Mouse (Mus musculus) kidney, postnatal 14 days (tissue): Measurements from ENCODE around the gene Hist1h2ac.
A peak's percentile ranks its signal among the peaks of the same experiment; 100 is the strongest.
"Not testable (repeated sequence)": the region's sequence is repeated elsewhere in the genome, so short reads cannot be mapped to it uniquely, and the experiment has no call there.

Experiments
- DNase-seq: peaks from one replicate; pipeline ENCODE4 v3.0.0; 2022; ENCODE audit warnings: mixed read lengths

The Hist1h2ac gene

DNA sequence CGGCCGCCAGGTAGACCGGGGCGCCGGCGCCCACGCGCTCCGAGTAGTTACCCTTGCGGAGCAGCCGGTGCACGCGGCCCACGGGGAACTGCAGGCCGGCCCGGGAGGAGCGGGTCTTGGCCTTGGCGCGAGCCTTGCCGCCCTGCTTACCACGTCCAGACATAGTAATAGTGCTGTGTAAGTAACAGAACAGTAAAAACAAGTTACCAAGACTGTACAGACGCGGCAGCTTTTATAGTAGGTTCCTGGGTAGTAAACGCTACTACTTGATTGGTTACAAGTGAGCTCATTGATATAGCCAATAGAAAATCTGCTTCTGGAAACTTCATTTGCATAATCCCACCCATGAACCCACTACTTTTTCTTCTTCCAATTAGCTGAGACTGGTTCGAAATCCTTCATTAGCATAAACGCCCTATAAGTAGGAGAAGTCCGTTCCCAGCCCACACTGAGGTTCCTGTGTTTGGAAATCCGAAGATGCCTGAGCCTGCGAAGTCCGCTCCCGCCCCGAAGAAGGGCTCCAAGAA, at the start of gene Hist1h2ac, which contains the start of gene Hist1h2bc:
Gene Hist1h2ac, minus strand, starts transcription at position 194 of the 527 bp plus-strand sequence.
Gene Hist1h2bc, plus strand, starts transcription at position 445 of the 527 bp plus-strand sequence.
- DNase-seq, result peak; percentile 91

DNA sequence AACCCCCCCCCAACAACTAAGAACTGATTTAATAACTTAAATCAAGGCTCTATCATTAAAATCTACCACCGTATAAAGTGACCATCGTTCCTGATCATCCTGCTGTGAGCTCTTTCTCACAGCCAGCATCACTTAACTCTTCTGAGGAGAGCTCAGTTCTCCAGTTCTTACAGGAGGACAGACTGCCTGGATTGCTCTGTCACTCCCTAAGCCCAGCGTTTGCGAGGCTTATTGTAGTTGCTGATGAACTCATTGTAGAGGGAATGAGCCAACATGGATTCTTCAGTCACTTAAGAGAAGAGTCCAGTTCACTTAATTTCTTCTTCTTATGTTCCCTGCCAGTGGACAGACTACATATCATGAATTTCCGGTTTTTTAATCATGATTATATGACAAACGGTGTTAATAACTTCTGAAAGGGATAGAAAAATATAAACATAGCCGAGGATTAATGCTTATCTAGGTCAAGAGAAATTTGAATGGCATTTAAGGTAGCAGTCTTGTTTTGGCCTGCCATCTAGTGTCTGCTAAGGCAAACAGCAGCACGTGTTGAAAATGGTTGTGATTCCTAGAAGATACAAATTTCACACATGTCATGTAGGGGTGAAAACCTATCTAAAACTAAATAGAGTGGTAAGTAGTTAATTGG, 48.5 kb upstream of the Hist1h2ac start:
- DNase-seq, result peak; percentile 53

DNA sequence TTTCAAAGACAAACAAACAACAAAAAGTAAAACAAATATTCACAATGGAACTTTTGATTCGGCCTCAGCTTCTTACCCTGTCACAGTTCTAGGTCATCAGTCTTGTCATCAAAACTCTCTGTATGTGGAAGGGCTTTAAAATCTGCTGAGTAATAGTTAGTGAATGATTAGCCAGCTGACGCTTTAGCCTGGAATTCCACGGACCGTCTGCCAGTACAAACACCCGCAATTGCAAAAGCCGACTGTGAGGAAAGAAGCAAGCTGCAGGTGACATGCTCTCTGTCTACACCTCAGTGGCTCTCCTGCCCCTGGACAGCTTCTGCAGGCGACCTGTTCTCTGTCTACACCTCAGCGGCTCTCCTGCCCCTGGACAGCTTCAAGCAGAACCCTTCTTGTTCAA, 46.7 kb upstream of the Hist1h2ac start:
- DNase-seq, result peak; percentile 81

DNA sequence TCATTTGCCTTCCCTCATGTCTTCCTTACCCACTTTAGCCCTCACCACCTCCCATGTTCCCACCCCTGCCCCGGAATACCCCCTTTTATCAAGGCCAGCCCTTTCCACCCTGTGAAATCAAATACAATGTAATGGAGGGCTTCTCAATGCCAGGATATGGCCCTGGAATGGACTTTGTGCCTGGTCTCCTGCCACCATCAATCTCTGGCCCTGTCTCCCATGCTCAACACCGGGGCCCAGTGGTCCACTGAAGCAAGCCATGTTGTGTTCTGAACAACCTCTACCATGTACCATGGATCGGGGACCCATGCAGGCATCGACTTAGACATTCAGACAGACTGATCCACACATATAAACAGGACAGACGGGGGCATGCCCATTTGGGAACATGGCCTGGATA, 46.0 kb upstream of the Hist1h2ac start:
- no peak for DNase-seq

DNA sequence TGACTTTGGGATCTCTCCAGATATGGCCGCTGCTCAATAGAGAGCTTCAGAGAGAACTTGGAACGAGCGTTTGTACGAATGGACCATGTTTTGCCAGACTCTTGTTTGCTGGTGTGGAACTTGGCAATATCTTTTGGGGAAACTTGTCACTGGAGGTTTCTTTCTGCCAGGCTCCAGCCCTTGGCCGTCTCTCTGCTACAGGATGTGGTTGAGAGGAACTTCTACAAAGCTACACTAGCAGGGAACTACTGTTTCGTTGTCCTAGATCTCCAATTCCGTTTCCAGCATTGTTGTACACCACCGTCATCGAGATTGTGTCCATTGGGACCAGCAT, 45.4 kb upstream of the Hist1h2ac start:
- DNase-seq, result no peak

DNA sequence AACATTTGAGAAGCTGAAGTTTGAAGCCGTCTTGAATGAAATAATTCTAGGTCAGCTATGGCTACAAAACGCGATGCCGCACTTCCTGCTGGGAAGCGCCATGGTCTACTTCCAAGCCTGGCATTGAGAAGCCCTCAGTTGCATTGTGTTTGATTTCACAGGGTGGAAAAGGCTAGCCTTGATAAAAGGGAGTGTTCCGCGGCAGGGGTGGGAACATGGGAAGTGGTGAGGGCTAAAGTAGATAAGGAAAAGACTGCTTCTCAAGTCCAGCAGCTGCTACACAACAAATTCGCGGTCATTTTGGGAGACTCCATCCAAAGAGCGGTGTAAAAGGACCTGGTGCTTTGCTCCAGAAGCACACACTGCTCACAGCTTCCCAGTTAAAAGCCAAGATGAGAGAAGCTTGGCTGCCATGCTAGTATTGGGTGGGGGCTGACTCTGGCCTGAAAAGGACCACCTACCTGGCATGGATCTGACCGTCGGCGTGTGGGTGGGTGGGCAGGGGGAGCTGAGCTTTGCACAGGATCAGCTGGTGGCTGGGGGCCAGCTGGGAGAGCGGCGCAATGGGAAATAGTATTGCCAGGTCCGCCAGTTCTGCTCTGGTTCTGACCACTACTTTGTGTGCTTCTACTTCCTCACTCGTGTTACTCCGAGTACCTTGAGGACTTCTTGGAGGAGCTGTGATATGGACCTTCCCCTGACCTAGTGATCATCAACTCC, 44.9 kb upstream of the Hist1h2ac start:
- DNase-seq, result no peak

DNA sequence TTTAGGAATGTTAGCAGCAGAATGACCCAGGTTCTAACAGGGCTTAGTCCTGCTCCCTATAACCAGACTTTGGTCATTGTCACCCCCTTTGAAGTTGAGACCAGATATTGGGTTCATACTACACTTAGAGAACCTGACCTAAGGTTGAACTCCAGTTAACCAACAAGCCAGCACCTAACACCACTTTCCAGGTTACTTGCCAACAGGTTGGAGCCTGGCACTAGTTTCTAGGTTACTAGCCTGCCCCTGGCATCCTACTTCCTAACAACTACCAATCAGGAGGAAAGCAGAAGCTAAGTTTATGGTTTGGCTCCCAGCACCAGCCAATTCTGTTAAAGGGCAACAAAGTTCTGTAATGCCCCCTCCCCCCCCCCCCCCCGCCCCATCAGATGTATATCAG, 41.5 kb upstream of the Hist1h2ac start:
- no peak for DNase-seq

DNA sequence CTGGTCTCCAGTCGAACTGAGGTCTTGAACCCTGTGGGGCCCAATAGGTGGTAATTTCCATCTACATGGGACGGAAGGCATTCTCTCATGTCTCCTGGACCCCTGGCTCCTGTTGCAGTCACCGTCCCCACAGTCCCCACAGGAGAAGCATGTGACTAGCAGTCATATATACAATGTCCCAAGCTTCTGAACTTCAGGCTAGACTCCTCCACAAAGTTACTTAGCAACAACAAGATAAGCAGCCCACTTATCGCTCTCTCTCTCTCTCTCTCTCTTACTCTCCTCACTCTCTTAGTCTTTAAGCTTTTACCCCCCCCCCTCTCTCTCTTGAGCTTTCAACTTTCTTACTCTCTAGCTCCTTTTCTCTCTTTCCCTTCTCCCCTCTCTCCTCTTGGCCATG, 40.5 kb upstream of the Hist1h2ac start:
- no peak for DNase-seq

DNA sequence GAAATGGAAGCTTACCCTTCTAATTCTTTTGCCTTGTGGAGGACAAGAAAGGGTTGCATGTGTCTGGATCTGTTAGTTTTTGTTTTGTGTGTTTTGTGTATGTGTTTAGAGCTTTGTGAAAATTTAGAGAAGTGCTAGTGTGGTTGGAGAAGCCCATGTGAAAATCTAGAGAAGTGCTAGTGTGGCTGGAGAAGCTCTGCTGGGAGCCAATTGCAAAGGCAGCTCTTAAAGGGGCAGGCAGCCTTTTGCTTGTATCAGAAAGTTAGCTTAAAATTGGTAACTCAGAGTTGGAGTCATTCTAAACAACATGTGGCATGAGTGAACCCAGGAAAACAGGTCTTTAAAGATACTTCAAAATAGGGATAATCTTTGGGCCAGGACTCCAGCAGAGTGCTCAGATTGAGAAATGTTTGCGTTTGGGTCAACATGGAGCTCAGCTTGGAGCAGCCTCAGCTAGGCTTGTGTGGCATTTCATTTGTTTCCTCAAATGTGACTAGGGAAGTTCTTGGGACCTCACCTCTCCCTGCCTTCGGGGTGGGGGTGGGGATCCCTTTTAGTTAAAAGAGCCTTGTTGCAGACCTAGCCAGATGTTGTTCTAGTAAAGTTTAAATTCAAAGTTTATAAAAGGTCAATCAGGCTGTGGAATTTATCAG, 34.0 kb upstream of the Hist1h2ac start:
- DNase-seq, result not testable (repeated sequence)

DNA sequence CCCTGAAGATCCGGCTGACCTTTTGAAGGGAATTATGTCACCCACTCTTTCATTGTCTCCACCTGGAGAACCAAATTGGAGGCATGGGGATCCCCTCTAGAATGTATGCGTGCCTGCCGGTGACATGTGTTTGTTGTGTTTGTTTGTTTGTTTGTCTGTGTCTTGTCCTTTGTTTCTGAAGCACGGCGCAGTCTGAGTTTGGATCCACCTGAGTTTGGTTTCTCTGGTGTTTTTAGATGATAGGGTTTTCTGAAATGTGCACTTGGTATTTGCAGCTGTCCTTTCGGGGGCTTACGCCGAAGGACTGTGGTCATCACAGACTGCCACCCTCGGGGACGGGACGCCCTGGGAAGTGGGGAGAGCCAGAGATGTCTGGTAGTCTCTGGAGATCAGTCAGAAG, 33.4 kb upstream of the Hist1h2ac start:
- DNase-seq, result no peak

DNA sequence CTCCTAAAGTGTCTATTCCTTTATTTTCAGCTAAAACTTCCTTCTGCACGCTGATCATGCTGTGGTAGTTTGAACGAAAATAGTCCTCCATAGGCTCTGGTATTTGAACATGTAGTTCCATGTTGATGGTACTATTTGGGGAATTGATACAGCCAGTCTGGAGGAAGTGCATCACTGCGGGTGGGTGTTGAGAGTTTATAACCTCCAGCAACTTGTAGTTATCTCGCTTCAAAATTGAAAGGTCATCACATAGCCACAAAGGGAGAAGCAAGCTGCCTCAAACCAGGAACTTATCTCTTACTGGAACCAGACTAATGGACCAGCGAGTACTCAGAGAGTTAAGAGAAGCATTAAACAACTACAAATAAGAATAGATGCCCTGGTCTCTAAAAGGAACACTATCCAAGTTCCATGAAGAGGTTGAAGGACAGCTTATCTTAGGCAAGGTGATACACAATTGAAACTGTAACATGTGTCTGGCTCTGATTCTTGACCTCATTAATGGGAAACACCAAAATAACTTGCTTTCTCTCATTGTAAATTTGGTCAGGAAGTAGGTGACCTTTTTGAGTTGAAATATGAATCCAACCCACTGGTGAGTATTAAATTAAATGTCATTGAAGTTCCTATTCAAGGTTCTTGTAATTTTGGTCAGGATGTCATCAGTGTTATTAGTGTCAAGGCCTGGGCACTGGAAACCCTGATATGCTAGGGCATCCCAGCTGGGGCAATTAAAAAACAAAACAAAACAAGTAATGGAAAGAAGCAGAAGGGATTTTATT, 32.7 kb upstream of the Hist1h2ac start:
- DNase-seq, result no peak

DNA sequence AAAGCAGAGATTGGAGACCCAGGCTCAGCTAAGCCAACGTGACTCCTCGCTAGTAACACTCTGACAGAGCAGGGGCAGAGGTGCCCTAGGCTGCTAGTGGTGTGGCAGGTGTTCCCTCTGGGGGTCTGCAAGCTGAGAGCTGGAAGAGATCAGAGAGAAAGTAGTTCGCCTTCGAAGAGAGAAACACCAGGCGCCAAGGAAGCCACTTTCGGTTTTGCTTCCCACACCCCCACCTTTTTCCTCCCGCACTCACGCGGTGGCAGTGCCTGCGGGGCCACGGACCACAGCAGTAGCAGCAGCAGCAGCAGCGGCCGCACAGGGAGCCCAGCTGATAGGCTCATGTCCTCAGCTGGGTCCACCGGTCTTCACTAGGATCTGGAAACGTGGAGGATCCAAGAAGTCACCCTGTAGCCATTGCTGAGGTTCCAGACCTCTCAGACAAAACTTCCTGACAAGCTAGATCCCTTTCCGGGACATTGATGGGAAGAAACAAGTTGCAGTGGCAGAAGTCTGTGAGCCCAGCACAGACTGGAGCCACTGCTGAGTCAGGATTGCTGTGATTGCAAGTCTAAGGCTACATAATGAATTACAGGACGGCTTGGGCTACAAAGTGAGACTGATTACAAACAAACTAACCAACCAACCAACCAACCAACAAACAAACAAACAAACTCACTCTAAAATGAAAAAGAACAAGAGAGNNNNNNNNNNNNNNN, 26.8 kb upstream of the Hist1h2ac start, which contains the start of gene Hfe:
Gene Hfe, minus strand, starts transcription at position 481 of the 716 bp plus-strand sequence.
- peak; percentile 63 for DNase-seq

DNA sequence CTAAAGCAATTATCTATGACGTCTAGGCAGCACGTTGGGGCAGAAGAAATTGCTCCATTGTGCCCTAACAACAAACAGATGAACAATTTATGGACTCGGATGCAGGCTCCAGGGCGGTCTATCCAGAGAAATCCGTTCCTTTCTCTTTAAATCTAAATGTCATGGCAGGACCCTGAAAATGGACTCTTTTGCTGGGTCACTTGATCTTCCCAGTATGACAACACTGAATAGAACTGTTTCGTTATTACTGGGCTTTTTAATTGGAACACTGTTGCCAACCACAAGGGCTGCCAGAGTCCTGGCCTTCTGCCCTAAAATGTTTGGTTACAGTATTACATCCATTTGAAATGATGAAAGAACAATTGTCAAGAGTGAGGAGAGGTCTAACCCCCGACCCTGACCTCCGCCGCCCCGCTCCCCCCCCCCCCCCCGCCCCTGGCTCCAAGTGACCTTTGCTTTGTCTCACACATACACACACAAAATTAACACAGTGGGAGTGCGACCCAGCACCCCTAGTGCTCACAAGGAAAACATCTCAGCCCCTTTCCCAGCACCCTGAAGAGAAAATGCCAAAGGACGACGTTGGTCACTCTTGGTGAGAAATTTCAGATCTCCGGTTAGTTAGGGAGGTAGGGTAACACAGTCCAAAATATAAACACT, 26.1 kb upstream of the Hist1h2ac start:
- DNase-seq, result no peak

DNA sequence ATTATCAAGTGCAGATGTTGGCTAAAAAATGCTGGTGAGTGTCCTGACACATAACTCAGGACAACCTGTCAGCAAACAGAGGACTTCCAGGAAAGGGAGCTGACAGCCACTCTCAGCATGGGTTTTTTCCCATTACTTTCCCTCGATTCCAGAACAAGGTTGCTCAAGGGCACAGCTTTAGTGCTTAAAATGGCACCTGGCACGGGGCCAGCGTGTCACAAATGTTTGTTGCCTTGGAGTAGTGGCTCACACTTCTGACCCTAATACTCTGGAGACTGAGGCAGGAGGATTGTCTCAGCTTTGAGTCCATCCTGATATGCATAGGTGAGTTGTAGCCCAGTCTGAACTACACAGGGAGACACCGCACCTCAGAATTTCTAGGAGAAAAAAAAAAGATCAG, 24.9 kb upstream of the Hist1h2ac start:
- DNase-seq, result no peak

DNA sequence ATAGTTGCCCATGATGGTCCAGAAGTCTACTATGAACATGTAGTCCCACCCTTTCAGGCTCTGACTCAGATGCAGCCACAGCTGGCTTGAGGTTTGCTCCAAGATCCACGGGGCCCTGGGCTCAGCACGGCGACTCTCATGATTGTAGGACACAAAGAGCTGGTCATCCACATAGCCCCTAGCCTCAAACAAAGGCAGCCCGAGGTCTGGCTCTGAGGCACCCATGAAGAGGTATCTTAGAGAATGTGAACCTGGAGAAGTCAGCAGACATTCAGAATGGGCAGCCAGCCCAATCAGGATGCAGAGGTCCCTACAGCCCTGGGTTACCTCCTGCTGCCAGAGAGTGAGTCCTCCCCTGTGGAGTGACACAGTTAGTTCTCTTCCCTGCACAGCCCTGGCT, 24.3 kb upstream of the Hist1h2ac start:
- no peak for DNase-seq

DNA sequence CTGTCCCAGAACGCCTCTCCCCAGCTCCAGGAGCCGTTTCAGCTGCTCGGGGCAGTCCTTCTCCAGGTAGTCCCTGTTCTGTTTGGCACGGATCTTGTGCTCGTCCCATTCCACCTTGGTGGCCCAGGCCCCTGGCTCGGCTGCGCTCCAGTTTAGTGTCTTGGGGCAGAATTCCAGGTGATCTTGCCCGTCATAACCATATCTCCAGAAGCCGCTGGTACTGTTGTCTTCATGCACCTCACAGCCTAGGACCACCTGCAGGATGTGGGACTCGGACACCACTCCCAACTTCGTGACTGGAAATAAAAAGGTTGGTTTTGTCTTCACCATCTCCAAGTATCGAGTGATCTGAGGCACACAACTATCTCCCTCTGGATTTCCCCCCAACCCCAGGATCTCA, 23.0 kb upstream of the Hist1h2ac start:
- no peak for DNase-seq

DNA sequence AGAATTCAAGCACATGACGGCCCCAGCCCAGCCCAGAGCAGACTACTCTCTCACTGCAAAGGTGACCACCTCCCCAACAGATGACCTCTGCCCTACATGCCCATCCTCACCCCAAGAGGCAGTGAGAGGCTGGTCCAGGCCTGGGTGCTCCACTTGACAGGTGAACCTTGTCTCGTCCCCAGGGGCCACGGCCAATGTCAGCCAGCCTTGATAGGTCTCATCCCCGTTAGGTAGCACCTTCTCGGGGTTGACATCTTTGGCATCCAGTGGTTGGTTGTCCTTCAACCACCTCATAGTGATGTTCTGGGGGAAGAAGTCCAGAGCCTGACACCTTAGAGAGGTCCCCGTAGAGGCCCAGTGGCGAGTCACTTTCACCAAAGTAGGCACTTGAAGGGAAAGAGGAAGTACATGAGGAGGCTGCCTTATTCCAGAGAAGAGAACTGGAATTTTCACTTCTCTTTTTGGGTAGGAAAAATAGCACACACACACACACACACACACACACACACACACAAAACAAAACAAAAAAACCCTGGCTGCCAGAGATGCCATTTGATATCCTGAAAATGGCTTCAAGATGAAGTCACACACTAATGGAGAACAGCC, 22.1 kb upstream of the Hist1h2ac start:
- no peak for DNase-seq

DNA sequence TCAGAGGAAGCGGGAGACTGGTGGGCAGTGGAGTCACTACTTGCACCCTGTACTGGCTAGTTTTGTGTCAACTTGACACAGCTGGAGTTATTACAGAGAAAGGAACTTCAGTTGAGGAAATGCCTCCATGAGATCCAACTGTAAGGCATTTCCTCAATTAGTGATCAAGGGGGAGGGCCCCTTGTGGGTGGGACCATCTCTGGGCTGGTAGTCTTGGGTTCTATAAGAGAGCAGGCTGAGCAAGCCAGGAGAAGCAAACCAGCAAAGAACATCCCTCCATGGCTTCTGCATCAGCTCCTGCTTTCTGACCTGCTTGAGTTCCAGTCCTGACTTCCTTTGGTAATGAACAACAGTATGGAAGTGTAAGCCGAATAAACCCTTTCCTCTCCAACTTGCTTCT, 19.1 kb upstream of the Hist1h2ac start:
- DNase-seq, result not testable (repeated sequence)

DNA sequence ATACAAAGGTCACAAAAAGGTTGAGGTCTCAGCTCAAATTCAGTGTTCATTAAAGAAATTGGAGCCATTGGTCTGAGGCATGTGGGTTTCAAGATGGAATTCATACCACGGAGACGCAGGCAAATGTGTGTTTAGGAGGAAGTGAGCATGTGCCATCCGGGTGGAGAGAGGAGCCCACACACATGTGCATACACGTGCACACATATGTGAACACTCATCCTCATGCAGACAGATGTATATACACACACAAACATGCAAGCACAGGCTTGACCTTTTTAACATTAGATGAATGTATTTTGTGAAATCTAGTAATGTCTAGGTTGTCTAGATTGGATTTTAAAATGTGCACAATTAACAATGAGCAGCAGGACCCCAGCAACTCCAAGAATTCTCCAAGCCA, 18.5 kb upstream of the Hist1h2ac start:
- no peak for DNase-seq

DNA sequence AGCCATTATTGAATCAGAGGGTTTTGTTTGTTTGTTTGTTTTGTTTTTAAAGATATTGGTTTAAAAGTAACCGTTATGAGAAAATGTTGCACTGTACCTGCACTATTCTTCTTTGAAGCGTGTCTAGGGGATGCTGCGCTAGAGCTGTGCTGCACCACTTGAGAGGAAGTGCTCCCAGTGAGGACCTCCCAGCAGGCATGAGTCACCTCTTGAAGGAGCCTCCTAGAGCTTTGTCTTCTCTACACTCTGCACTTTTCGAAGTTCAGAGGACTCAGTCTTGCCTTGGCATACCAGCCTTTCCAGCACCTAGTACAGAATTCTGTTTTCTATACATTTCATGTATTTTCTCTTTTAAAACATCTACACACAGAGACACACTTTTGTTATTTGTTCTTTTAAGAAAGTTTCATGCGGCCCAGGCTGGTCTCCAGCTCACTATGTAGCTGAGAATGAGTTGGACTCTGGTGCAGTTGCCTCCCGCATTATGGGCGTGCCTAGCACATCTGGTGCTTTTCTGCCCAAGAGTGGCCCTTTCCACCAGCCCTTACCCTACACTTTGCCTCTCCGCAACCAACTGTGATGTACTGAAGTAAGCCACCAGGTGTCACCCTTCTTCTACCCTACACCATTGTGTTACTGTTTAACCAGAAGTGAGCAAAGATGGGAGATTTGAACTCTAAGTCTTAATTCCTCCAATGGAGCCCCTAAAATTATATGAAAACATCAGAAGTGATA, 17.2 kb upstream of the Hist1h2ac start:
- DNase-seq, result peak; percentile 84

DNA sequence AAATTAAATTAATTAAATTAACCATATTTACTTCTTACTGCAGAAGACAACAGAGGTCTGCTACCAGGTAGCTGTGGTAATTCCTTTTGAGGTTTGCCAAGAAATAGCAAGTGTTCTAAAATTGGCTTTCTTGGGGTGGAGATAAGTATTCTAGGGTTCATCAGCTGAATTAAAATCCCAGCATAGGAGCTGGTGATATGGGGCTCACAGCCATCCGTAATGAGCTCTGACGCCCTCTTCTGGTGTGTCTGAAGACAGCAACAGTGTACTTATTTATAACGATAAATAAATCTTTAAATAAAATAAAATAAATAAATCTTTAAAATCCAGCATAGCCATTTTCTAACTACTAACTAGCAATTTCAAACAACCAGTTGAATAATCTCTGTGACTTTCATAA, 16.0 kb upstream of the Hist1h2ac start:
- no peak for DNase-seq
